Mouse (Mus musculus) ES-Bruce4 (cell line): Measurements from ENCODE around the gene Morn1.

ENCODE experiments used
- CTCF ChIP-seq: IDR thresholded peaks from one replicate; pipeline ENCODE4 v1.8.1; 2011; ENCODE audit warnings: low read depth, low read length
- EP300 ChIP-seq: IDR thresholded peaks from 2 replicates; pipeline ENCODE4 v1.6.1; 2011; ENCODE audit warnings: low read depth, low read length; ENCODE audit not compliant: insufficient read depth
- POLR2A ChIP-seq: IDR thresholded peaks from one replicate; pipeline ENCODE4 v1.8.1; 2011; ENCODE audit warnings: low read length; ENCODE audit not compliant: insufficient read depth

DNA sequence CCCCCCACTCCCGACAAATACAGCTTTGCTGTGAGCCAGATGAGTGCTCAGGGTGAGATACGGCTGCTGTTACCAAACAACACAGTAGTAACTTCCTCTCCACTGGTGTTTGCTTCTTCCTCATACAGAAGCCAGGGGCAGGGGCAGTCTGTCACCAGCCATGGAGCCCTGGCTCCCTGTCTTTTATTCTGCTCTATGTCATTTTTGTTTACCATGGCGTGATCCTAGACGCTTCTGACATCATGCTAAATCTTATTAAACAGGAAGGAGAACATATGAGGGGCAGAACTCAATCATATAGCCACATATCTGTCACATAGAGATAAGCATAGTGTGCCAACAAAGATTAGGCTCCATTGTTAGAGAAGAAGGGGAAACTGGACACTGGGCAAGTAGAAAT, 30.2 kb downstream of the Morn1 start:
- TF ChIP-seq CTCF (no peak), EP300 (no peak), POLR2A (no peak)
